Mouse (Mus musculus) liver, embryonic 14.5 days (tissue): Measurements from ENCODE around the gene Marcksl1. TPM values are rescaled to one million over a fixed set of nuclear protein-coding genes. Genes with fewer than 3 reads are reported as not detected.
"Not testable (repeated sequence)": the region's sequence is repeated elsewhere in the genome, so short reads cannot be mapped to it uniquely, and the experiment has no call there.

Experiments used
- ATAC-seq: fragments of 200-750 bp; cut with Nextera tagmentation; 2 replicates; pipeline ENCODE4 v1.8.0; 2017; ENCODE audit warnings: moderate number of reproducible peaks, mild to moderate bottlenecking, moderate library complexity; ENCODE audit not compliant: insufficient read depth
- DNase-seq, 3 experiments: peaks; one replicate each; pipeline ENCODE4 v3.0.0-alpha.2; 2012 to 2013; ENCODE audit warnings: low read depth in 3 of 3, low spot score in 3 of 3
- H3K27ac ChIP-seq: fragments of 300-500 bp; sonication (generic); 2 replicates; pipeline ENCODE4 v1.5.1; 2014; ENCODE audit warnings: moderate library complexity, mild to moderate bottlenecking, control low read depth, inconsistent platforms
- H3K27me3 ChIP-seq: fragments of 300-500 bp; sonication (generic); 2 replicates; pipeline ENCODE4 v1.6.1; 2014; ENCODE audit warnings: mild to moderate bottlenecking, low read length, moderate library complexity; ENCODE audit not compliant: control insufficient read depth, insufficient read depth
- H3K36me3 ChIP-seq: fragments of 300-500 bp; sonication (generic); replicated peaks from 2 replicates; pipeline ENCODE4 v1.6.1; 2014; ENCODE audit warnings: low read depth; ENCODE audit not compliant: control insufficient read depth, insufficient read depth
- H3K4me1 ChIP-seq, 2 experiments: fragments of 200-500 bp in 1 of 2; fragments of 300-500 bp in 1 of 2; sonication (generic) in 1 of 2; replicated peaks; 2 replicates each; pipeline ENCODE4 v1.6.1; 2012 to 2014; ENCODE audit warnings: antibody characterized with exemption in 1 of 2, inconsistent platforms in 1 of 2, low read length in 1 of 2; ENCODE audit not compliant: control insufficient read depth in 2 of 2, insufficient read depth in 2 of 2
- H3K4me2 ChIP-seq: fragments of 300-500 bp; sonication (generic); 2 replicates; pipeline ENCODE4 v1.6.1; 2014; ENCODE audit warnings: low read depth, mild to moderate bottlenecking, control low read depth, moderate library complexity
- H3K4me3 ChIP-seq, 2 experiments: fragments of 200-500 bp in 1 of 2; fragments of 300-500 bp in 1 of 2; sonication (generic) in 1 of 2; 2 replicates each; pipeline ENCODE4 v1.5.1; 2012 to 2014; ENCODE audit warnings: low read depth in 2 of 2, low read length in 2 of 2, mild to moderate bottlenecking in 2 of 2, control low read depth in 1 of 2, inconsistent platforms in 1 of 2, moderate library complexity in 1 of 2; ENCODE audit not compliant: insufficient read depth in 1 of 2
- H3K9ac ChIP-seq: fragments of 300-500 bp; sonication (generic); replicated peaks from 2 replicates; pipeline ENCODE4 v1.6.1; 2014; ENCODE audit warnings: mild to moderate bottlenecking, control low read depth, moderate library complexity
- H3K9me3 ChIP-seq: fragments of 300-500 bp; sonication (generic); 2 replicates; pipeline ENCODE4 v1.6.1; 2016; ENCODE audit warnings: low read length, mixed read lengths; ENCODE audit not compliant: control insufficient read depth
- CTCF ChIP-seq: IDR thresholded peaks from 2 replicates; pipeline ENCODE4 v1.5.1; 2016; ENCODE audit warnings: antibody characterized with exemption, low read depth, control low read depth
- EP300 ChIP-seq: IDR thresholded peaks from 2 replicates; pipeline ENCODE4 v1.6.1; 2016; ENCODE audit warnings: antibody characterized with exemption, low read depth
- WGBS: fragments of 180-500 bp; shearing (Covaris S2); extraction: QIAGEN DNeasy Blood & Tissue Kit; methylation state at CpG from one replicate; pipeline ENCODE4 v1.1.7; 2014; ENCODE audit not compliant: insufficient replicate concordance; 5-methylcytosine and 5-hydroxymethylcytosine counted together
- polyA plus RNA-seq, 2 experiments: library from polyadenylated mRNA; depleted of rRNA in 1 of 2; stranded (reverse) in 1 of 2; unstranded in 1 of 2; fragments of >200 nt; fragmentation: Nextera tagmentation in 1 of 2; extraction: Ambion mirVana in 1 of 2; gene quantifications; 2 replicates each; pipeline versions ENCODE4 v1.2.1 to v1.2.3; 2012 to 2014

Marcksl1 gene
- polyA plus RNA-seq, 2 experiments, result 34.8 to 38.2 TPM

GRCm38 (mm10) chr4:129550295-129550694 is 36.9 kb downstream of the Marcksl1 start:
- Histone ChIP-seq H3K9ac (no peak overlapping the region), H3K27ac (no peak overlapping the region), H3K4me1 (peaks cover 2 to 4% of the 10 kb centered on the region in 2 experiments), H3K4me2 (no peak overlapping the region), H3K36me3 (no peaks in the 10 kb centered on the region), H3K9me3 (no peaks in the 10 kb centered on the region), H3K4me3 (no peak overlapping the region), H3K27me3 (peaks cover 7% of the 10 kb centered on the region)
- TF ChIP-seq EP300 (no peak), CTCF (no peak)
- ATAC-seq, result no peak
- no peak for DNase-seq
- 81% methylated on average over 1 of the region's 1 CpGs for WGBS

DNA sequence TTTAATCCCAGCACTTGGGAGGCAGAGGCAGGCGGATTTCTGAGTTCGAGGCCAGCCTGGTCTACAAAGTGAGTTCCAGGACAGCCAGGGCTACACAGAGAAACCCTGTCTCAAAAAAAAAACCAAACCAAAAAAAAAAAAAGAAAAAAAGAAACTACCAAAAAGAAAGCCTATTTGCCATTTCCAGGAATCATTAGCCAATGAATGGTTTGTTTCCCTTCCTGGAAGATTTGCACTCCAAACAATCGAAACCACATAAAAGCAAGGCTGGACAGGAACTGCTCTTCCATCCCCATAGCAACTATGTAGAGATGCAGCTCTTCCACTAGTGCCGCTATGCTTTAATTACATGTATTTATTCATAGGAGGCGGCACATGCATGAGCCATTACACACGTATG is 41.1 kb downstream of the Marcksl1 start:
- Histone ChIP-seq H3K27me3 (peaks cover 13% of the 10 kb centered on the region), H3K4me1 (peaks cover 25 to 27% of the 10 kb centered on the region in 2 experiments)
- WGBS, result 78% methylated on average over 5 of the region's 6 CpGs
- H3K27ac ChIP-seq, H3K9ac ChIP-seq, H3K4me3 ChIP-seq, H3K4me2 ChIP-seq, DNase-seq, ATAC-seq, H3K9me3 ChIP-seq, H3K36me3 ChIP-seq: not testable (repeated sequence)

DNA sequence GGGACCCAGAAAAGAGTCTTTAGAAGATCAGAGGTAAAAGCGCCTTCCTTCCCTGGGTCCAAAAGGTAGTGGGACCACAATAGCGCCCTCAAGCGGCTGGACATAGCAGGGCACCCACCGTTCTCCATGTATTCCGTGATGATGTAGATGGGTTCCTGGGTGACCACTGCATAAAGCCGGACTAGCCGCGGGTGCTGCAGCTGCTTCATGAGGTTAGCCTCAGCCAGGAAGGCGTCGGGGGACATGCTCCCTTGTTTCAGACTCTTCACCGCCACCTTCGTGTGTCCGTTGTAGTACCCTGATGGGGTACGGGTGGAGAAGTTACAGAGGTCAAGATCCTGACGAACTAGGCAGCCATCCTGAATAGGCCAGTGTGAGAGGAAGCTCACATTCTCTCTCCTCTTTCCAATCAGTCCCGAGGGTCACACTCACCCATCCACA is 42.1 kb downstream of the Marcksl1 start:
- Histone ChIP-seq H3K4me1 (peaks cover 25 to 27% of the 10 kb centered on the region in 2 experiments), H3K27ac (no peak overlapping the region), H3K9me3 (no peaks in the 10 kb centered on the region), H3K9ac (peak overlapping the region; percentile 6), H3K36me3 (no peaks in the 10 kb centered on the region), H3K27me3 (peaks cover 13% of the 10 kb centered on the region), H3K4me3 (peak overlapping the region; percentile 59 to 82), H3K4me2 (peak overlapping the region; percentile 82)
- ATAC-seq (no peak), DNase-seq (peak in 1 of 3 experiments; percentile 48)
- TF ChIP-seq EP300 (no peak), CTCF (peak; percentile 88)
- 3% methylated on average over 16 of the region's 16 CpGs for WGBS

- DNase-seq, result no peak
- Histone ChIP-seq H3K4me3 (peak overlapping the region; percentile 59 to 82), H3K36me3 (no peaks in the 10 kb centered on the region), H3K4me2 (peak overlapping the region; percentile 82), H3K9ac (peak overlapping the region; percentile 6; the same call in 1 of the 2 replicates), H3K4me1 (peaks cover 25 to 27% of the 10 kb centered on the region in 2 experiments), H3K27ac (no peak overlapping the region), H3K9me3 (no peaks in the 10 kb centered on the region), H3K27me3 (peaks cover 13% of the 10 kb centered on the region)
- WGBS, result under 1% methylated on average over 24 of the region's 24 CpGs
- ATAC-seq, result peak; percentile 14; the same call in 1 of the 2 replicates
- TF ChIP-seq CTCF (no peak), EP300 (no peak)
Measured at GRCm38 (mm10) chr4:129555862-129556531, 42.6 kb downstream of the Marcksl1 start.

DNA sequence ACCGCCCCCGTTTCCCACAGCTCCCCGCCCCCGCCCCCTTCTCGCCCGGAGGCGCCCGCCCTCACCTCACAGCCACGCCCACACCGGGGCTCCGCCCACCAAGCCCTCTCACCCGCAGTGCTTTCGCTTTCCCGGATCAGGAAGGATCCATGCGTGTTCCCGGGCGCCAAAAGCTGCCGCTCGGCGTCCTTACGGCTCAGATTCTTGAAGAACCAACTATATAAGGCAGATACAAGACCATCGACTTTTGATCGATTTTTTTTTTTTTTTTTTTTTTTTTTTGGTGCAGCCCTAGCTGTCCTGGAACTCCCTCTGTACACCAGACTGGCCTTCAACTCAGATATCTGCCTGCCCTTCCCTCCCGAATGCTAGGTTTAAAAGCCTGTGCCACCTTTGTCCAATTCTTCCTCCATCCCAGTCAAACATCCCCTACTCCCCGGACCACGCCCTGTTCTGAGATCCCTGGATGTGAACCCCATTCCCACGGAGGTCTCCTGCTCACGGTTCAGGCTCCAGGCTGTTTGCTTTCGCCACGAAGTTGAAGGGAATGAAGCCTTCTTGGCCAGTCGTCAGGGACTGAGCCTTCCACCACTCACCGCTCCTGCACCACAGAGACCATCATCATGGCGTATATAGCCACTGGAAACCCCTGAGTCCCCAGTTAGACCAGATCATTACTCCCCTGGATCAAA is 43.3 kb downstream of the Marcksl1 start:
- Histone ChIP-seq H3K4me2 (peak overlapping the region; percentile 82), H3K9me3 (no peaks in the 10 kb centered on the region), H3K36me3 (no peaks in the 10 kb centered on the region), H3K27me3 (peaks cover 13% of the 10 kb centered on the region), H3K9ac (peak overlapping the region; percentile 61), H3K27ac (peak overlapping the region; percentile 80), H3K4me1 (peaks cover 29 to 30% of the 10 kb centered on the region in 2 experiments), H3K4me3 (peak overlapping the region; percentile 59 to 82)
- WGBS, result 6% methylated on average over 33 of the region's 33 CpGs
- peak; percentile 69 for ATAC-seq
- DNase-seq, result peak; percentile 70 to 73 (median 70)
- TF ChIP-seq CTCF, result no peak
- TF ChIP-seq EP300, result no peak
